Mouse (Mus musculus) heart, embryonic 15.5 days (tissue): ENCODE results near the gene Hnrnpul1. TPM values are rescaled to one million over a fixed set of nuclear protein-coding genes. Genes with fewer than 3 reads are reported as not detected.

Experiments
- ATAC-seq: fragments of 200-750 bp; cut with Nextera tagmentation; replicated peaks from 2 replicates; pipeline ENCODE4 v1.8.0; 2017; ENCODE audit warnings: low read depth, moderate TSS enrichment; ENCODE audit not compliant: insufficient number of reproducible peaks, insufficient read depth, low FRiP score
- H3K27ac ChIP-seq: fragments of 300-500 bp; sonication (generic); 2 replicates; pipeline ENCODE4 v1.5.1; 2015; ENCODE audit warnings: mild to moderate bottlenecking, inconsistent platforms
- H3K27me3 ChIP-seq: fragments of 300-500 bp; sonication (generic); 2 replicates; pipeline ENCODE4 v1.6.1; 2015; ENCODE audit warnings: inconsistent platforms
- H3K36me3 ChIP-seq: fragments of 300-500 bp; sonication (generic); 2 replicates; pipeline ENCODE4 v1.6.1; 2015; ENCODE audit warnings: mild to moderate bottlenecking, inconsistent platforms
- H3K4me1 ChIP-seq: fragments of 300-500 bp; sonication (generic); replicated peaks from 2 replicates; pipeline ENCODE4 v1.6.1; 2015; ENCODE audit warnings: inconsistent platforms
- H3K4me2 ChIP-seq: fragments of 300-500 bp; sonication (generic); 2 replicates; pipeline ENCODE4 v1.6.1; 2015; ENCODE audit warnings: inconsistent platforms, mild to moderate bottlenecking, moderate library complexity
- H3K4me3 ChIP-seq: fragments of 300-500 bp; sonication (generic); 2 replicates; pipeline ENCODE4 v1.5.1; 2015; ENCODE audit warnings: mild to moderate bottlenecking, inconsistent platforms
- H3K9ac ChIP-seq: fragments of 300-500 bp; sonication (generic); 2 replicates; pipeline ENCODE4 v1.6.1; 2015; ENCODE audit warnings: mild to moderate bottlenecking, inconsistent platforms
- H3K9me3 ChIP-seq: fragments of 300-500 bp; sonication (generic); replicated peaks from 2 replicates; pipeline ENCODE4 v1.6.1; 2016; ENCODE audit warnings: inconsistent platforms
- WGBS: fragments of 180-500 bp; shearing (Covaris S2); methylation state at CpG from one replicate; pipeline ENCODE4 v1.1.7; 2015; ENCODE audit warnings: mixed read lengths; 5-methylcytosine and 5-hydroxymethylcytosine counted together
- polyA plus RNA-seq: library from polyadenylated mRNA; unstranded; fragments of >200 nt; fragmentation: Nextera tagmentation; extraction: Ambion mirVana; gene quantifications from 2 replicates; pipeline ENCODE4 v1.2.1, GENCODE M21; 2015

Gene Hnrnpul1
- polyA plus RNA-seq, 1 experiment from 2014 or later, result 35.4 TPM

DNA sequence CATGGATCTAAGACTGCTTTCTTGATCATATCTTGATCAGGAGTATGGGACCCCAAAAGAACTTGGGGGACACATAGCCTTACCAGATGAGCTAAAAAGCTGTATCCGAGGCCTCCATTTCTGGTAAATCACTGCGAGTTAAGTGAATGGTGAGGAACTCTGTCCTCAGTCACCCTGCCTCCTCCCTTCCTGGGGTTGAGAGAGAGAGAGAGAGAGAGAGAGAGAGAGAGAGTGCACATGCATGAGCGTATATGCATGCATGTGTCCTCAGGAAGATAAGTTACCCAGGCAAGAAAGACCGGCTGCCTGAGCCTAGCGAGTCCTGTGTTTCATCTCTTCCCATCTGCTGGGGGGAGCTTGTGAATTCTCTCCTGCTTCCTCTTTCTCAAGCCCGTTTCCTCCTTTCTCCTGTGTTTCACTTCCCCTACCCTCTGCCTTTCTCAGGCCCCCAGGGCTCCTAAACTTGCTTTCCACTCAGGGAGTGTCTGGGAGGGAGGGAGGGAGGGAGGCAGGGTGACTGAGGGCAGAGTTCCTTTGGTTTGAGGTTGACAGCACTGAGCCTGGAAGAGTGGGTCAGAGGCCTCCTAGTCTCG, 47.9 kb downstream of the Hnrnpul1 start:
- Histone ChIP-seq H3K27me3 (no peaks in the 10 kb centered on the region), H3K36me3 (0 out of 2 replicates have a peak, but pooled peaks cover 6% of the 10 kb centered on the region), H3K27ac (peak overlapping the region; percentile 81), H3K4me1 (peaks cover 68% of the 10 kb centered on the region), H3K9ac (no peak overlapping the region), H3K4me2 (no peak overlapping the region), H3K4me3 (no peak overlapping the region), H3K9me3 (no peaks in the 10 kb centered on the region)
- 48% methylated on average over 7 of the region's 7 CpGs for WGBS
- no peak for ATAC-seq

DNA sequence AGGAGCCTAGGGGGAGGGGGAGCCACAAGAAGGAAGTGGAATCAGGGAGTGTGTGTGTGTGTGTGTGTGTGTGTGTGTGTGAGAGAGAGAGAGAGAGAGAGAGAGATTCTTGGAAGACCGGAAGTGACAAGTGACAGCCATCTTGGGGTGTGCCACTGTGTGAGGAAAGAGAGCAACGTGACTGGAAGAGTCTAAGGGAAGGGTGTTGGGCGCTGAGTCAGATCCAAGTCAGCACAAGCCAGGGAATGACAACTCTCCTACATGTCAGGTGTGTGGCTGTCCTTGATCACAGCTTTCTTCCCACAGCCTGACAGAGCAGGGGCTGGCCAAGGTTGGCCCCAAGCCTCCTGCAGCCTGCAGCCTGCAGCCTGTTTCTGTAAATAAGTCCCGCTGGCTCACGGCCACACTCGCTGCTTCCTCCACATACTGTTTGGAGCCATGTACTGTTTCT, 48.7 kb downstream of the Hnrnpul1 start:
- Histone ChIP-seq H3K4me2 (0 out of 2 replicates have a peak overlapping the region, but pooled peaks have one; percentile 3), H3K36me3 (peaks cover 9% of the 10 kb centered on the region; the same call in 1 of the 2 replicates), H3K27me3 (no peaks in the 10 kb centered on the region), H3K9me3 (no peaks in the 10 kb centered on the region), H3K4me3 (no peak overlapping the region), H3K27ac (peak overlapping the region; percentile 81), H3K4me1 (peaks cover 59% of the 10 kb centered on the region), H3K9ac (no peak overlapping the region)
- 0 out of 2 replicates have a peak, but pooled peaks have one; percentile 7 for ATAC-seq
- 44% methylated on average over 6 of the region's 6 CpGs for WGBS

DNA sequence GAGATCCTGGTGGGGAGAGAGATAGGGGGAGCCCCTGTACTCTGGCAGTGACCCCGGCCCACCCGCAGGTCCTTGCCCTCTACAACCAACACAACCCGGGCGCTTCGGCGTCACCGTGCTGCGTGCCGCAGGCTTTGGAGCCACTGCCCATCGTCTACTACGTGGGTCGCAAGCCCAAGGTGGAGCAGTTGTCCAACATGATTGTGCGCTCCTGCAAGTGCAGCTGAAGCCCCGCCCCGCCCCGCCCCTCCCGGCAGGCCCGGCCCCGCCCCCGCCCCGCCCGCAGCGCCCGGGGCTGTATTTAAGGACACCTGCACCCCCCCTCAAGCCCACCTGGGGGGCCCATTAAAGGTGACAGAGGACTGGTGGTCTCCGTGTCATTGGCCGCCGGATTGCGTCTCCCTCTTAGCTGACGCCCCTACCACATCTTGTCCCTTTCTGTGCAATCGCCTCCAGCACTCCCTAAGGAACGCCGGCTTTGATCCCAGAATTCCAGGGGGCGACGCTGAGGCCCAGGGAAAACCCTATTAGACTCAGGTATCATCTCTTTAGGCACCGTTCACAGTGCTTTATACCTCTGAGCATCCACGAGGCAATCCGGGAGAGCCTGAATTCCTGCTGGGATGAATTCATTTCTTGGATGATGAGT, 49.7 kb downstream of the Hnrnpul1 start:
- Histone ChIP-seq H3K4me1 (peaks cover 49% of the 10 kb centered on the region), H3K27ac (peak overlapping the region; percentile 38; the same call in 1 of the 2 replicates), H3K9ac (no peak overlapping the region), H3K9me3 (no peaks in the 10 kb centered on the region), H3K4me2 (peak overlapping the region; percentile 62), H3K36me3 (peaks cover 12% of the 10 kb centered on the region; the same call in 1 of the 2 replicates), H3K27me3 (no peaks in the 10 kb centered on the region), H3K4me3 (peak overlapping the region; percentile 33)
- whole genome bisulfite sequencing, result 14% methylated on average over 37 of the region's 37 CpGs
- ATAC-seq, result no peak

DNA sequence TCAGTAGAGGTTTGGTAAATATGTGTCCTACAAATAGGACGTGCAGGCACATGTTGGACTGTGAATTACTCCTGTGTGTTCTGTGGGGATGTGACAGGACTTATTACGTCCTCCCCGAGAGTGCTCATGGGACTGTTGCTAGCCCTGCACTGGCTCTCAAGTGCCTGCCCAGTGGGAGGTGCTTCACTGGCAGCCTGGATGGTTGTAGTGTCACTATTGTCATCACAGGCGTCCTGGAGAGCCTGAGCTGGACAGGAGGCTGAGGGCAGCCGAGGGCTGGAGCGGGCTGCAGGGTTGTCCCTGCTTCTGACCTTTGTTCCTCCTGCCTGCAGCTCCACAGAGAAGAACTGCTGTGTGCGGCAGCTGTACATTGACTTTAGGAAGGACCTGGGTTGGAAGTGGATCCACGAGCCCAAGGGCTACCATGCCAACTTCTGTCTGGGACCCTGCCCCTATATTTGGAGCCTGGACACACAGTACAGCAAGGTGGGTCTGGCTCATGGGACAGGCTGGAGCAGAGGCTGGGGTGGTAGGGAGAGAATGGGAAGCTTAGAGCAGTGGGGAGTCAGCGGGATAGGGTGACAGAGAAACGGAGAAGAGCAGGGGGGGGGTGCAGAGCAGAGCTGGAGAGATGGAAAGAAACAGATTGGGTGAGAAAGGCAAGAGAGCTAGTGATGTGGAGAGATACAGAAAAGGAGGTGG, 50.6 kb downstream of the Hnrnpul1 start:
- H3K27me3 ChIP-seq, result no peaks in the 10 kb centered on the region
- H3K9me3 ChIP-seq, result no peaks in the 10 kb centered on the region
- WGBS, result 24% methylated on average over 10 of the region's 10 CpGs
- no peak overlapping the region for H3K27ac ChIP-seq
- no peak overlapping the region for H3K9ac ChIP-seq
- H3K36me3 ChIP-seq, result peaks cover 12% of the 10 kb centered on the region; the same call in 1 of the 2 replicates
- H3K4me1 ChIP-seq, result peaks cover 45% of the 10 kb centered on the region
- ATAC-seq, result no peak
- H3K4me2 ChIP-seq, result peak overlapping the region; percentile 62
- H3K4me3 ChIP-seq, result no peak overlapping the region

DNA sequence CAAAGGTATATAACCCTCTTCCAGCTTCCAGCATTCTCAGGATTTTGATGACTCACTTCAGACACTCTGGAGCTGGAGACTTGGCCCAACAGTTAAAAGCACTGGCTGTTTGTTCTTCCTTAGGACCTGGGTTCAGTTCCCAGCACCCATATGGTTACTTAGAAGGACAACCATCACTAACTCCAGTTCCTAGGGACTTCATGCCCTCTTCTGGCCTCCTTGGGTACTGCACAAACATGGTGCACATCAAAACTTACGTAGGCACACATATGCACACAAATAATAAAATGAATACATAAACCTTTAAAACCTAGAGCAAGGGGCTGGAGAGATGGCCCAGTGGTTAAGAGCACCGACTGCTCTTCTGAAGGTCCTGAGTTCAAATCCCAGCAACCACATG, 52.2 kb downstream of the Hnrnpul1 start:
- Histone ChIP-seq H3K4me2 (no peak overlapping the region), H3K36me3 (peaks cover 12% of the 10 kb centered on the region; the same call in 1 of the 2 replicates), H3K27ac (no peak overlapping the region), H3K9me3 (no peaks in the 10 kb centered on the region), H3K4me3 (no peak overlapping the region), H3K9ac (no peak overlapping the region), H3K4me1 (peaks cover 37% of the 10 kb centered on the region), H3K27me3 (no peaks in the 10 kb centered on the region)
- no peak for ATAC-seq
- WGBS, result 87% methylated on average over 2 of the region's 2 CpGs

DNA sequence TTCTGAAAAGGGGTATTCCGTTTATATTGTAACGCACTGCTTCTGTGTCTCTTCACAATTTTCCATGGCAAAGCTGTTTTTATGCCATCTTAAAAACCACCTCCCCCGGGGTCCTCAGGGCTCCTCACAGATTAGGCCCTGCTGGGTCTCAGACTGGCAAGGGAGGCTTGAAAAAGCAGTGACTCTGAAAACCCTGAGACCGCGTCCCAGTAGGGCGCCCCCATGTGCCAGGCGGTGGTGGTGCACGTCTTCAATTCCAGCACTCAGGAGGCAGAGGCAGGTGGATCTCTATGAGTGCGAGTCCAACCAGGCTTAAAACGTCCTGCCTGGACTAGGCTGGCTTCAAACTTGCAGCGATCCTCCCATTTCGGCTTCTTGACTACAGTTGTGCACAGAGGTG, 53.8 kb downstream of the Hnrnpul1 start:
- 73% methylated on average over 12 of the region's 12 CpGs for WGBS

DNA sequence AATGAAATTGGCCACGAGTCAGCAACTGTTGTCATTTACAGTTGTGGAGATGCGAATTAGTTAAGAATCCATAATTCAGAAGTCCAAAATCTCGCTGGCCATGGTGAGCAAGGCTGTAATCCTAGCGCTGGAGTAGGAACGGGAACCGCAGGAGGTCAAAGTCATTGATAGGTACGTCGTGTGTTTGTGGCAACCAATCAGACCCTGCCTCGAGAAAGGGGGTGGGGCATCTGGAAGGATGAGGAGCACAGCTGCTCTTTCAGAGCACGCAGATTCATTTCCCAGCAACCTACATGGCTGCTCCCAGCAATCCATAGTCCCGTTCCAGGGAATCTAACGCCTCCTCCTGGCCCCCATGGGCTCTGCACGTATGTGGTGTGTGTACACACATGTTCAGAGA, 54.7 kb downstream of the Hnrnpul1 start:
- Histone ChIP-seq H3K36me3 (peaks cover 17% of the 10 kb centered on the region; the same call in 1 of the 2 replicates), H3K9ac (no peak overlapping the region), H3K9me3 (no peaks in the 10 kb centered on the region), H3K4me1 (peaks cover 16% of the 10 kb centered on the region), H3K4me3 (no peak overlapping the region), H3K27me3 (no peaks in the 10 kb centered on the region), H3K27ac (no peak overlapping the region), H3K4me2 (no peak overlapping the region)
- WGBS, result 61% methylated on average over 13 of the region's 13 CpGs
- no peak for ATAC-seq

More for the DNA sequence above, 53.8 kb downstream of the Hnrnpul1 start:
- no peak overlapping the region for H3K9ac ChIP-seq
- H3K9me3 ChIP-seq, result no peaks in the 10 kb centered on the region
- H3K4me3 ChIP-seq, result no peak overlapping the region
- H3K4me1 ChIP-seq, result peaks cover 25% of the 10 kb centered on the region
- peaks cover 17% of the 10 kb centered on the region; the same call in 1 of the 2 replicates for H3K36me3 ChIP-seq
- no peak overlapping the region for H3K27ac ChIP-seq
- ATAC-seq, result no peak
- H3K4me2 ChIP-seq, result no peak overlapping the region
- H3K27me3 ChIP-seq, result no peaks in the 10 kb centered on the region

DNA sequence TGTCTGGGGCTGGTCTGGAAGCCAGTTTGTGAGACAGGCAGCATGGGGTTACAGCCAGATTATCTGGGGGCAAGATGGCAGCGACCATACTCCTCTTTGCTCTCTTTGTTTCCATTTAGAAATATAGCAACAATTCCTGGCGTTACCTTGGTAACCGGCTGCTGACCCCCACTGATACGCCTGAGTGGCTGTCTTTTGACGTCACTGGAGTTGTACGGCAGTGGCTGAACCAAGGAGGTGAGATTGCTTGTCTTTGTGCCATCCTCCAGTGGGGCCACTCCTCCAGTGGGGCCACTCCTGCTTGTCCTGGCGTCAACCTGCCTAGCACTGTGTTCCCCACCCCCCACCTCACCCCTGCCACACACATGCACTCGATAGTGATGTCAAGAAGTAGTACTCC, 60.5 kb downstream of the Hnrnpul1 start:
- H3K27ac ChIP-seq, result no peak overlapping the region
- H3K9ac ChIP-seq, result no peak overlapping the region
- no peaks in the 10 kb centered on the region for H3K9me3 ChIP-seq
- H3K27me3 ChIP-seq, result peaks cover 11% of the 10 kb centered on the region; the same call in 1 of the 2 replicates
- no peak for ATAC-seq
- H3K4me2 ChIP-seq, result no peak overlapping the region
- no peak overlapping the region for H3K4me3 ChIP-seq
- WGBS, result 72% methylated on average over 8 of the region's 8 CpGs
- H3K4me1 ChIP-seq, result peaks cover 9% of the 10 kb centered on the region
- H3K36me3 ChIP-seq, result peaks cover 4% of the 10 kb centered on the region; the same call in 1 of the 2 replicates

DNA sequence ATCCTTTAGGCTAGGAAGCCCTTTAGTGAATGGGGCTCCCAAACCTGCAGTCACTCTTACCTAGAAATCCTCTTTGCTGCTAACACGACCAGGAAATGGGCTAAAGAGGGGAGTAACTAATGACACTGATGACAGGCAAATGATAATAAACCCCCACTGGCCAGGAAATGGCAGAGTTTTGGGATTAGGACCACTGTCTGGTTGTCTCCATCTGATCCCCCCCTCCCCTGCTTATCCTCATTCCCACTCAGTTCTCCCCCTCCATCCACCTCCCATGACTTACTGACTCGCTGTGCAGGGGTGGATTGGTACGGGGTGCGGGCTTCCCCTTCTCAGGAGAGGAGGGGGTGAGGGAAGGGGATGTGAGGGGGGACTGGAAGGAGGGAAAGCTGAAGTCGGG, 64.5 kb downstream of the Hnrnpul1 start:
- Histone ChIP-seq H3K4me3 (peak overlapping the region; percentile 77), H3K4me1 (peaks cover 34% of the 10 kb centered on the region), H3K36me3 (no peaks in the 10 kb centered on the region; the same call in 1 of the 2 replicates), H3K27me3 (peaks cover 11% of the 10 kb centered on the region; the same call in 1 of the 2 replicates), H3K9me3 (no peaks in the 10 kb centered on the region), H3K27ac (peak overlapping the region; percentile 89), H3K4me2 (peak overlapping the region; percentile 88), H3K9ac (no peak overlapping the region)
- 40% methylated on average over 5 of the region's 5 CpGs for WGBS
- no peak for ATAC-seq

DNA sequence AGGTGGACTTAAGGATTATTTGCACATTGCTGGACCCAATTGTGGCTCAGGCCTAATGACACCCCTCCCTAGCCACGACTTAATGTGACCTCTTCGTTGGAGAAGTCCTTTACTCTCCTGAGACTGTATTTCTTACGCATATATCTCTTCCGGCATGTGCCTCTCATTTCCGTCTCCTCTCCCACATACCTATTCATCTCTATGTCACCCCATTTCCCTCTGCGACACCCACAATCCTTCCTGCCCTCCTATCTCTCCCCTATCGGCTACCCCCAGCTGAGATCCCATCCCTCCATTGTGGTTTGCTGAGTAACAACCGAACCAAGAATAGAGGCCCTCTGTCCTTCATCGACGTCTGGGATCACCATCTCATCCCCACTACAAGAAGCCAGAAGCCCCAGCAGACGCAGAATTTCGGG, 64.9 kb downstream of the Hnrnpul1 start:
- Histone ChIP-seq H3K9ac (0 out of 2 replicates have a peak overlapping the region, but pooled peaks have one; percentile 81), H3K4me3 (peak overlapping the region; percentile 77), H3K4me1 (peaks cover 34% of the 10 kb centered on the region), H3K36me3 (no peaks in the 10 kb centered on the region; the same call in 1 of the 2 replicates), H3K27ac (peak overlapping the region; percentile 89), H3K4me2 (peak overlapping the region; percentile 88), H3K9me3 (no peaks in the 10 kb centered on the region), H3K27me3 (peaks cover 11% of the 10 kb centered on the region; the same call in 1 of the 2 replicates)
- no peak for ATAC-seq
- 6% methylated on average over 12 of the region's 12 CpGs for WGBS
